Mouse (Mus musculus) kidney, adult 2 months (tissue): ENCODE results near the gene Dnah6.

ENCODE experiments used
- CTCF ChIP-seq: fragments of 200-500 bp; conservative IDR thresholded peaks from 2 replicates; pipeline ENCODE4 v1.5.1; 2011; ENCODE audit warnings: low read depth, mild to moderate bottlenecking, control low read depth, low read length, moderate library complexity, mixed read lengths; ENCODE audit not compliant: insufficient read depth, insufficient read length
- POLR2A ChIP-seq: fragments of 200-500 bp; IDR thresholded peaks from one replicate; pipeline ENCODE4 v1.6.1; 2011; ENCODE audit warnings: low read depth, low read length, control low read depth

DNA sequence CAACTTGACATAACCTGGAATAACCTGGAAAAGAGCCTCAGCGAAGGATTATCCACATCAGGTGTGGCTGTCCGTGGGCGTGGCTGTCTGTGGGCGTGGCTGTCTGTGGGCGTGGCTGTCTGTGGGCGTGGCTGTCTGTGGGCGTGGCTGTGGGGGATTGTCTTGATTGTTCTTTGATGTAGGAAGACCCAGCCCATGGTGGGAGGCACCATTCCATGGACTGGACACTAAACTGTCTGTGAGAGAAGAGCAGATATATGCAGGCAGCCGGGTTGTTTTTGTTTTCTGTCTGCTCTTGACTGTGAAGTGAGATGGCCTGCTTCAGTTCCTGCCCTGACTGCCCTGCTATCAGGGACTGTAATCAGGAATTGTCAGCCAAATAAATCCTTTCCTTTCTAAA lies 130.6 kb downstream of the Dnah6 start:
- no peak for TF ChIP-seq CTCF
- TF ChIP-seq POLR2A, result no peak
